Mouse (Mus musculus) testis, adult 2 months (tissue): ENCODE measurements around the gene Marveld3. TPM values are rescaled to one million over a fixed set of nuclear protein-coding genes. Genes with fewer than 3 reads are reported as not detected.

Source experiments
- H3K27ac ChIP-seq: fragments of 200-500 bp; 2 replicates; pipeline ENCODE4 v1.5.1; 2012; ENCODE audit warnings: low read depth, low read length; ENCODE audit not compliant: control insufficient read depth, insufficient read depth
- H3K27me3 ChIP-seq: fragments of 200-500 bp; 2 replicates; pipeline ENCODE4 v1.6.1; 2012; ENCODE audit warnings: mild to moderate bottlenecking, low read length, moderate library complexity; ENCODE audit not compliant: control insufficient read depth, insufficient read depth
- H3K36me3 ChIP-seq: fragments of 200-500 bp; 2 replicates; pipeline ENCODE4 v1.6.1; 2012; ENCODE audit warnings: mild to moderate bottlenecking, low read length; ENCODE audit not compliant: control insufficient read depth, insufficient read depth
- H3K4me1 ChIP-seq: fragments of 200-500 bp; 2 replicates; pipeline ENCODE4 v1.6.1; 2012; ENCODE audit warnings: low read length; ENCODE audit not compliant: control insufficient read depth, insufficient read depth
- H3K4me3 ChIP-seq: fragments of 200-500 bp; 2 replicates; pipeline ENCODE4 v1.5.1; 2012; ENCODE audit warnings: low read depth, mild to moderate bottlenecking, low read length, moderate library complexity, mixed read lengths; ENCODE audit not compliant: control insufficient read depth
- CTCF ChIP-seq: fragments of 200-500 bp; IDR thresholded peaks from 2 replicates; pipeline ENCODE4 v1.5.1; 2012; ENCODE audit warnings: low read depth, mild to moderate bottlenecking, inconsistent platforms, low read length, moderate library complexity; ENCODE audit not compliant: control insufficient read depth, insufficient read depth, insufficient replicate concordance
- POLR2A ChIP-seq: fragments of 200-500 bp; IDR thresholded peaks from 2 replicates; pipeline ENCODE4 v1.6.1; 2012; ENCODE audit warnings: low read depth, mild to moderate bottlenecking, inconsistent platforms, low read length, moderate library complexity; ENCODE audit not compliant: control insufficient read depth
- polyA plus RNA-seq: library from polyadenylated mRNA; depleted of rRNA; stranded (reverse); fragments of >200 nt; gene quantifications from 2 replicates; pipeline ENCODE4 v1.2.3, GENCODE M21; 2012

Marveld3 gene
- polyA plus RNA-seq, 1 experiment: 0.80 TPM

GRCm38 (mm10) chr8:109947447-109948284, 14.3 kb downstream of the Marveld3 start:
- Histone ChIP-seq H3K36me3 (no peaks in the 10 kb centered on the region), H3K4me3 (peak overlapping the region; percentile 36), H3K4me1 (peaks cover 8% of the 10 kb centered on the region), H3K27ac (no peak overlapping the region), H3K27me3 (no peaks in the 10 kb centered on the region; the same call in 1 of the 2 replicates)
- peak; percentile 86; the same call in 1 of the 2 replicates for TF ChIP-seq CTCF
- no peak for TF ChIP-seq POLR2A

- H3K4me1 ChIP-seq: peaks cover 10% of the 10 kb centered on the region
- no peaks in the 10 kb centered on the region; the same call in 1 of the 2 replicates for H3K27me3 ChIP-seq
- no peak for TF ChIP-seq POLR2A
- TF ChIP-seq CTCF: no peak
- no peak overlapping the region for H3K27ac ChIP-seq
- no peaks in the 10 kb centered on the region for H3K36me3 ChIP-seq
- H3K4me3 ChIP-seq: no peak overlapping the region
Measured at GRCm38 (mm10) chr8:109946272-109946671, 15.7 kb downstream of the Marveld3 start.

GRCm38 (mm10) chr8:109945694-109946093, 16.3 kb downstream of the Marveld3 start:
- no peaks in the 10 kb centered on the region; the same call in 1 of the 2 replicates for H3K27me3 ChIP-seq
- H3K4me3 ChIP-seq: no peak overlapping the region
- H3K27ac ChIP-seq: no peak overlapping the region
- no peak for TF ChIP-seq POLR2A
- no peak for TF ChIP-seq CTCF
- peaks cover 10% of the 10 kb centered on the region for H3K4me1 ChIP-seq
- no peaks in the 10 kb centered on the region for H3K36me3 ChIP-seq

- TF ChIP-seq POLR2A: no peak
- TF ChIP-seq CTCF: no peak
- no peaks in the 10 kb centered on the region for H3K36me3 ChIP-seq
- H3K27me3 ChIP-seq: no peaks in the 10 kb centered on the region; the same call in 1 of the 2 replicates
- H3K4me1 ChIP-seq: peaks cover 10% of the 10 kb centered on the region
- no peak overlapping the region for H3K4me3 ChIP-seq
- no peak overlapping the region for H3K27ac ChIP-seq
Measured at GRCm38 (mm10) chr8:109945153-109945632, 16.8 kb downstream of the Marveld3 start.

GRCm38 (mm10) chr8:109941606-109942360, 20.2 kb downstream of the Marveld3 start:
- no peaks in the 10 kb centered on the region for H3K36me3 ChIP-seq
- no peak overlapping the region for H3K4me3 ChIP-seq
- no peak for TF ChIP-seq POLR2A
- no peak for TF ChIP-seq CTCF
- no peaks in the 10 kb centered on the region for H3K27me3 ChIP-seq
- H3K27ac ChIP-seq: no peak overlapping the region
- peaks cover 4% of the 10 kb centered on the region; the same call in 1 of the 2 replicates for H3K4me1 ChIP-seq

GRCm38 (mm10) chr8:109920406-109921390, 41.3 kb downstream of the Marveld3 start:
- H3K27me3 ChIP-seq: no peaks in the 10 kb centered on the region
- no peaks in the 10 kb centered on the region for H3K36me3 ChIP-seq
- no peaks in the 10 kb centered on the region for H3K4me1 ChIP-seq
- no peak overlapping the region for H3K4me3 ChIP-seq
- TF ChIP-seq CTCF (no peak), POLR2A (no peak)
- no peak overlapping the region for H3K27ac ChIP-seq
